Mouse (Mus musculus) mouse embryonic stem cell (cell line): ENCODE data around the gene Tmc8.

Source experiments
- in situ Hi-C, 2 experiments: fragments of 300-500 bp; cut with MboI; formaldehyde crosslinking; loops; 1 replicate in 1 of 2; 3 replicates in 1 of 2; pipeline ENCODE4 v1.14.3; 2019 to 2020; ENCODE audit warnings: low sequenced_read_pairs in 2 of 2, low pct_unique_long_range_greater_than_20kb in 1 of 2, mixed read lengths in 1 of 2; ENCODE audit not compliant: unreplicated experiment in 1 of 2

Gene Tmc8

DNA sequence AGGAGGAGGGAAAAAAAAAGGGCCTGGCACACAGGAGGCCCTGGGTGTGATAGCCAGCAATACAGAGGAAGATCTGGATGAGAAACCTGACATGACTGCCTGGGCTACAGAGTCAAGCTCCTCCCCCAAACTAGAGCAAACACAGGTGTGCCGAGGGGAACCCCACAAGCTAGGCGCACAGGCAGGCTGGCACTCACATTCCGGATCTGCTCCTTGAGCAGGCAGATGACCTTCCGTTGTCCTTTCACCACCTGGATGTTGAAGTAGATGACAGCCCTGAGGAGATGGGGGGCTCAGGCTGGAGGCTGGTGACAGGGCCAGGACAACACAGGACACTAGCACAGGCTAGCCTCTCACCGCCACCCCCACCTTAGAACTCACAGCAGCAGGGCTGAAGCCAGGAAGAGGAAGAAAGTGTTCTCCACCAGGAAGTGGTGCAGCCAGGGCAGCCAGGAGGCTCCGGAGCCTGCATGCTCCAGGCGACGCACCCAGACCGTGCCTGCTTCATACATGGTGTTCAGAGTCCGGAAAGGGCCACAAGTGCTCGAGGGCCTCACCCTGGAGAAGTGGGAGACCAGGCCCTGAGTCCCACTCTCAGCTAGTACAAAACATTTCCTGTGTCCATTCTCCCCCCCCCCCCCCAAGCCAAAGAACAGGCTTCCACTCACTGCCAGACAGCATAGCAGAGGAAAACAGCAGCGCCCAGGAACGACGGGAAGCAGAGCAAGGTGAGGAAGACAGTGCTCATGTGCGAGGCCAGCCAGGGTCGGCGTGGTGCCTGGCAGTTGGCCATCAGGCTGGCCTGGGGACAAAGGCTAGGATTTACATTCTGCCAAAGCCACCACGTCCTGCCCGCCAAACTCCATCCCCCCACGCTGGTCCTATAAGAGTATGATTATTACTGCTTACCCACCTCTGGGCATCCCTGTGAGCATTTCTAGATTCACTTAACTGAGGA lies 12.9 kb upstream of the Tmc8 start:
- in situ Hi-C loops: no loop called here

DNA sequence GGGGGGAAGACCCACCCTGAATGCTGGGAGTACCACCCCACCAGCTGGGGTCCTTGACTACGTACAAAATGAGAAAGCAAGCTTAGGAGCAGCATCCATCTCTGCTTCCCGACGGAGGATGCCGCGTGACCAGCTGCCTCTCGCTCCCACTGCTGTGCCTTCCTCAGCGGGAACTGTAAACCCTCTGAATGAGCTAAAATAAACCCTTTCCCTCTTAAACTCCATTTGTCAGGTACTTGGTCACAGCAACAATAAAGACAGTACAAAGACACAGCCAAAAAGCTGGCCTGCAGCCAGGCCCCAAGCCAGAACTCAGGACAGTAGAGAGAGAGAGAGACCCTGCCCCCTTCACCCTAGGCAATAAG lies 12.2 kb upstream of the Tmc8 start:
- in situ Hi-C loops: no loop called here

DNA sequence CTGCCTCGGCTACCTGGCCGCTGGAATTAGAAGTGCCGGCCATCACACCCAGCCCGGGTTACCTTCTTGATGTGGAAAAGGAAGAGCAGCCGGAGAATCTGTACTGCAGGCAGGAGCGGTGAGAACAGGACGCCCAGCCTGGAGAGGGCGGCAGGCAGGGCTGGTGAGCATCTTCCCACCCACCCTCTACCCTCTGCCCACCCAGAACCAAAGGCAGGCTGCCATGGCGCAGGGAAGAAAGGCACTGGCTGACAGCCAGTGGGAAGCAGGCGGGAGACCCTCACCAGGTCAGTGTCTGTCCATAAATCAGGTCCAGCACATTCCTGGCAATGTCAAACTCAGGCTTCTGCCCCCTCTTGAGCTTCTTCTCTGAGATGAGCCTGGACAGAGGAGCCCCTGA lies 11.5 kb upstream of the Tmc8 start:
- in situ Hi-C loops: no loop called here

DNA sequence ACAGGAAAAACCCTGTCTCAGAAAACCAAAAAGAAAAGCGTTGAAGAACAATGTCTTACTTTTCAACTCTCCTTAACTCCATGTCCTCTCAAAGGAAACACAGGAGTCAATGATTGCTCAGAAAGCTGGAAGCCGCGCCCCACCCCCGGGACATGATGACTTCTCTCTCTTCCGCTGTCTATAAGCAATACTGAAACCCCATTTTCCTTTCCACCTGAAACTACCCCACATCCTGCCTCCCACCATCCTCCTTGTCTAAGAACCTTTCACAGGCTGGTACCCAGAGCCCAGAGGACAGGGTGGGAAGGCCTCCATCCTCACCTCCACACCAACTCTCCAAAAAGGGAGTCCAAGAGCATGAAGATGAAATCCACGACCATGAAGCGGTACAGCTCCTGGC lies 9.5 kb upstream of the Tmc8 start:
- in situ Hi-C loops: no loop called here

DNA sequence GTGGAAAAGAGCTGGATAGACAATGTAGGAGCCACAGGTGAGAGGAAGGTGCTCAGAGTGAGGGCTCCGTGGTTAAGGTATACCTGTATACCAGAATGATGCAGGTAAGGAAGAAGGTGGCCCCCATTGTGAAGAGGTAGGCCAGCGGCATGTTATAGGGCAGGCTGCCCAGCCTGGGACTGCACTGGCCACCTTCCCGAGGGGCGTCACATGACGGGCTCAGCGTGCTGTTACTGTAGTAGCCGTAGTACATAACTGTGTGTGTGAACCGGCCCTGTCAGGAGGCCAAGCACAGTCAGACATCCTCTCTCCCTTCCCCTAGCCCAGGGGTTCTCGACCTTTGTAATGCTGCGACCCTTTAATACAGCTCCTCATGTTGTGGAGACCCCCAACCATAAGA lies 7.0 kb upstream of the Tmc8 start:
- in situ Hi-C loops: loop anchor here in 1 of 2 experiments (25.0 kb wide), 1 partner anchor 388 kb away; no protein-coding TSS in a partner anchor

DNA sequence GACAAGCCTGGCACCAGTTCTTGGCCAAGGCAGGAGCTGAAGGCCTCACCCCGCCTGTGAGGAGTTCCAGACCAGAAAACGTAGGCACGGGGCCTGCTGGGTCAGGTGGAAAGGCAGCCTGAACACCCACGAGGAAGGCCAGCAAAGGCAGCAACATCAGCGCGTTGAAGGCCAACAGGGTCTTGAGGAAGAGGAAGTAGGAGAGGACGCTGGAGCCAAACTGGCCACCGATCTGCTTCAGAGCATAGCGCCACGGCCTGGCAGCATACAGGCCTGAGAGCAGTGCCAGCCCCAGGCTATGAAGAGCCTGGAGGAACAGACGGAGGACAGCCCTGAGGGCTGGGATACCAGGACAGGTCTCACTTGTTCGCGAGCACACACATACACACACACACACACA lies 6.3 kb upstream of the Tmc8 start:
- in situ Hi-C loops: loop anchor here in 1 of 2 experiments (25.0 kb wide), 1 partner anchor 388 kb away; no protein-coding TSS in a partner anchor

DNA sequence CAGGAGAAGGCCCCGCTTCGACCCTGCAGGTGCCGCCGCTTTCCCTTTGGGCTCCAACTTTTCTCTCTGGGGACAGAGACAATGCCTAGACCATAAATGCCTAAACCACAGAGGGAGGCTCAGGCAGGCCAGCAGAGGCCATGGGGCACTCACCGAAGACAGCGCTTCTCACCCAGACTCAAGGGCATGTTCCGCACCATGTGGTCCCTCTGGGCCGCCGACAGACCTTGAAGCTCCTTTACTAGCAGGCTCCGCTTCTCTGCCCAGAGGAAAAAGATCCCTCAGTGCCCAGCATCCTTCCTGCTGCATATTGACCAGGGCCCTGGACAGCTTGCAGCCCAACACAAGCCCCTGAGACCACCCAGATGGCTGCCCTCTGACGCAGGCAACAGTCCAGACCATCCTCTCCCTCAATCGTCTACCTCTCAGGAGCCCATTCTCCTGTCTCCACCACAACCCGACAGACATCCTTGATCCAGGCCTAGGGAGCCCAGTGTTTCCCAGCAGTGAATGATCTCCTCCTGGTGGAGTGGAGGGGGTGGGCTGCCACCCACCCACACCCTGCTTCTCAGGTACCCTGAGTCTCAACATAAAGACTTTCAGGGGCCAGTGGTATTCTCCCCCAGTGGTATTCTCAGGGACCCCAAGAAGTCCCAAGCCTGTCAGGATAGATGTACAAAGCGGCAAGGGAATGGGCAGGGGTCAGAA lies 5.6 kb upstream of the Tmc8 start:
- in situ Hi-C loops: loop anchor here in 1 of 2 experiments (25.0 kb wide), 1 partner anchor 389 kb away; no protein-coding TSS in a partner anchor

DNA sequence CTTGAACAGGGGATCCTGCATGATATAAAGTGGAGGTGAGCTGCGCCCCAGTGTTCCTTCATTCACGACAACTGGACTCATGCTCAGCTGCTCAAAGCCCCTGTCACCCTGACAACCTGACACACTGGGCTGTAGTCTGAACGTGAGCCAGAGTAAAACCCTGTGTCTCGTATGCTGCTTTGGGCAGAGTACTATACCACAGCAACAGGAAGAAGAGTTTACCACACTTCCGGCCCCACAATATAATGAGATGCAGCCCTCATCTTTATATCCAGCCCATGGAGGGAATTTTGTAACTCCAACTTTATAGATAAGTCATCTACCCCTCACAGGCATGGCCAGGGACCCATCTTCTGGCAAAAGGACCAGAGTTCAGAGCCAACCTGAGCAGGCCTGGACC lies 4.8 kb upstream of the Tmc8 start:
- in situ Hi-C loops: loop anchor here in 1 of 2 experiments (25.0 kb wide), 1 partner anchor 390 kb away; no protein-coding TSS in a partner anchor

DNA sequence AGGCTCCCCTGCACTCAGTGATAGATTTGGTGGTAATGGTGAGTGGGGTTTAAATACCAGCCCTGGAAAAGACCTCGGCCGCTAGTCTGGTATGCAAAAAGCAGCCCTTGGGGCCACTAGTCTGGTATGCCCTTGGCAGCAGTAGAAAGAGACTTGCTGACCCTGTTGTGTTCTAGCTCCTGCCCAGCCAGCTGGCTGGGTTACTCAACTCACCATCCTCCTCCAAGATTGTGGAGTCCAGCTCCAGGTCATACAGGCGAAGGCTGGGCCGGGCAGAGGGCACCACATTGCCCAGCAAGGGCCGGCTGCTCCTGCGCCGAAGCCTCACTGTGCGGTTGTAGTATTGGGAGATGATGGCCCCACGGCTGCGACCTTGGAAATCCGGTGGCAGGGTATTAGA lies 3.8 kb upstream of the Tmc8 start:
- in situ Hi-C loops: loop anchor here in 1 of 2 experiments (25.0 kb wide), 1 partner anchor 391 kb away; no protein-coding TSS in a partner anchor

DNA sequence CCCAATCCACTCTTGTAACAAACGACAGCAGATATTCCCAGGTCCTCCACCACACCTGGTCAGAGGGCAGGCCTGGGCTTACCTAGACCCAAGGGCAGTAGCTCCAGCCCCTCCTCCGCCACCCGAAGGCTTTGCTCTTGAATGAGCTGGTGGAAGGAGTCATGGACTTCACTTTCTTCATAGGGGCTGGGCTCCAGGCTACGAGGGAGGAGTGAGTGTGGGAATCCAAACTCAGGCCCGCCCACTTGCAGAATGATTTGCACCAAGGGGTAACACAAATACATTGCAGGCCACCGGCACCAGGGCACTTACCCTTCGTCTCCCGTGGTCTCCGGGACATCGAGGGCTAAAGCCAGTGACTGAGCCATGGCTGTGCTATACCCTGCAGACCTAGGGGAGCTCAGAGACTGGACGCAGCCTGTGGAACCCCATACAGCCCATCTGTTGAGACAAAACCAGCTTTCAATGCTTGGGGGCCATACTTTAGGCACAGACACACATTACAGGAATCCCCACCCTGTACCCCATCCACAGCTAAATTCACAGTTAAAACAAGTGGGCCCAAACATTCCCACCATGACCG lies 2.9 kb upstream of the Tmc8 start:
- in situ Hi-C loops: loop anchor here in 1 of 2 experiments (25.0 kb wide), 1 partner anchor 392 kb away; no protein-coding TSS in a partner anchor

DNA sequence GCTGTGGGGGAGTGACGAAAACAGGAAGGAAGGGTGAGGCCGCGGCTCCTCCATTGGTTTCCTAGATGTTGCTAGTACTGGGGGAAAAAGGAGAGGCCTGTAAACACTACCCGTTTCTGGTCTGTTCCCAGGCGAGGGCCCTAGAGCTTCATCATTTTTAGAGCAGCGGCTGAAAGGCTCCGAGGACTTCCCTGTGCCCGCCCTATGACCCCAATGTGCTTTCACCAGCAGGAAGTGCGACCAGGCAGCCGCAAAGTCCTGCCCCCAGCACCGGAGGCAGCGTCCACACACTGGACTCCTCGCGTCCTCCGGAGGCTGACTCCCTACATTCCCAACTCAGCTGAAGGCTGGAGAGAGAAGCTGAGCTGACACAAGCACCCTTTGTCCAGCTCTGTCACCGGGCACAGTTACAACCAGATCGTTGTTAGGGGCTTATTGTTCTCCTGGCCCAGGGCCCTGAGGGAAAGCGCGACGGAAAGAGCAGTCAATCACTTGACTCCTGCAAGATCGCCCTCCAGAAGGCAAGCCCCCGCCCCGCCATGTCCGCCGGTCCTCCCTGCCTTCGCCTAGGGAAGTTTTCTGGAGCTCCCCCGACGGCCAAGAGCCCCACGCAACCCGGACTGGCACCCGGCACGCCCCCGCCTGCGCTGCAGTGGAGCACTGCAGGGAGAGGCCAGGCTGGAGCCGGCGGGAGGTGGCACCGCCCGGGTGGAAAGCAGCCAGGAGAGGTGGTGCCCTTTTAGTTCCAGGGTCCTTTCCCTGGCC lies 2.3 kb upstream of the Tmc8 start:
- in situ Hi-C loops: loop anchor here in 1 of 2 experiments (25.0 kb wide), 1 partner anchor 392 kb away; no protein-coding TSS in a partner anchor

DNA sequence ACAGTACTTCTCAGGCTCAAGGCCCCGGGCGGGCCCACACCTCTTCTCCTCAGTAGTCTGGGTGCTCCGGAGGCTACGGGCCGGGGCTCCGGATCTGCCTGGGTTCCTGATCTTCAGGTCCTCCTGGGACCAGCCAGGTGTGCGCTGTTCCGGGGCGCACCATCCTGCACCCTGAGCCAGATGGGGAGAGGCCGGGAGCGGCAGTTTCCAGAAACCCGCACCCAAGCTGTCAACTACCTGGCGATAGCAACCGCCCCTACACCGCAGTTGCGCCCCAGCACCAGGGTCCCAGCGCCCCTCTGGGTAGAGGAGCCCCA lies 1.7 kb upstream of the Tmc8 start:
- in situ Hi-C loops: loop anchor here in 1 of 2 experiments (25.0 kb wide), 1 partner anchor 393 kb away; no protein-coding TSS in a partner anchor

DNA sequence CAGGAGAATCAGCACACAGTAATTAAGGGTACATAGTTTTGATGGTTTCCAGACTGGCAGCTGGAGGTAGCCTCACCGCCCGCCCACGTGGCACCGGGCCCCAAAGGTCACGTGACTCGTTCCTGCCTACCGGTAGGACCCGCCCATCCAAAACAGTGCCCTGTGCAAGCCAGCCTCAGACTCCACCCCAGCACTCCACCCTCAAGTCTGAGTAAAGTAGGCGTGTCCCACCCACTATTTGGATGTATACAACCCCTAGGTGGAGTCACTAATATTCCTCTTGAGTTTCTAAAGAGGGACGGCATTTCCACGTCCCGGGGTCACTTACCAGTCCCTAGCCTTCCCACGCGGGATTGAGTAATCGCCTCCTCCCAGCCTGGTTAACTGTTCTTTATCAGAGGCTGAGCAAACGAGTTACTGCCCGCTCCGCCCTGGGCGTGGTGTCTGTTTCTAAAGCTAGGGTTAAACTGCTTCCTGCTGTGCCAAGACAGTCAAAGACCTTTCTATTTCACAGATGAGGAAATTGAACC lies 1.2 kb upstream of the Tmc8 start:
- in situ Hi-C loops: loop anchor here in 1 of 2 experiments (25.0 kb wide), 1 partner anchor 393 kb away; no protein-coding TSS in a partner anchor

DNA sequence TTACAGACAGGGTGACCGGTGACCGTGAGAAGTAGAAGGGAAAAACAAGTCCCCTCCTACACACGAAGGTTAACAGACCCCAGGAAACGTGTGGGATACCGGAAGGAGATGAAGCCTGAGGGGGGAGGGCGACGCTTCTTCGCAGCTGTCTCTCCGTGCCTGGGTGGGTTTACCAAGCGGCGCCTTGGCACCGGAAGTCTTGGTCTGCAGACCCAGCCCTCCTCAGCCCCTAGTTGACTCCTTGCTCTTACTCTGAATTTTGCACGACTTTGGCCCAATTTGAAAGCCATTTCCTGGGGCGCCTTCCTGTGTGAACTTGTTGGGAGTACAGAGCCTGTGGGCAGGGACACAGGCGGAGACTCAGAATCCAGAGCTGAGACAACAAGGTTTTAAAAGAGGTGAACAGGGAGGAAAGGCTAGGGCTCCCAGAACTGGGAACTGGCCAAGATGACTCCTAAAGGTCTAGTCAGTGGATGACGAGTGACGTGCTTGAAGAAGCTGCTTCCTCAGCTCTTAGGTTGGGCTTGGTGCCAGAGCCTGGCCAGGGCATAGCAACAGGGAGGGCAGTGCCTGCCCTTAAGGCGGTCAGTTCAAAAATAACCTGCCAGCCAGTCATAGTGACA lies 566 bp upstream of the Tmc8 start:
- in situ Hi-C loops: loop anchor here in 1 of 2 experiments (25.0 kb wide), 1 partner anchor 394 kb away; no protein-coding TSS in a partner anchor

DNA sequence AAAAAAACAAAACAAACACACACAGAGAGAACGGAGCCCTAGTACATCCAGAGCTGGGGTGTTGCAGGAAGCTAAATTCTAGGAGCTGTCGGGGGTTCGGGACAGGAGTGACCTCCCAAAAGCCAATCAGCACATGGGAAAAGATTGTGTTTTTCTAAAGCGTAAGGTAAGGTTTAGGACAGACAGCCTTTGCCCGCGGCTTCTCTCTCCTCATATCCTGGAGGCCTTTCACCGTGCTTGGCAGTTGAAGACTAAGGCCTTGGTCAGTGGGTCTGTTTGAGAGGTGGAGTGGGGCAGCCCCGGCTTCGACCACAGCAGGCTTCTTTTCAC lies 794 bp downstream of the Tmc8 start:
- in situ Hi-C loops: loop anchor here in 1 of 2 experiments (25.0 kb wide), 1 partner anchor 395 kb away; no protein-coding TSS in a partner anchor

DNA sequence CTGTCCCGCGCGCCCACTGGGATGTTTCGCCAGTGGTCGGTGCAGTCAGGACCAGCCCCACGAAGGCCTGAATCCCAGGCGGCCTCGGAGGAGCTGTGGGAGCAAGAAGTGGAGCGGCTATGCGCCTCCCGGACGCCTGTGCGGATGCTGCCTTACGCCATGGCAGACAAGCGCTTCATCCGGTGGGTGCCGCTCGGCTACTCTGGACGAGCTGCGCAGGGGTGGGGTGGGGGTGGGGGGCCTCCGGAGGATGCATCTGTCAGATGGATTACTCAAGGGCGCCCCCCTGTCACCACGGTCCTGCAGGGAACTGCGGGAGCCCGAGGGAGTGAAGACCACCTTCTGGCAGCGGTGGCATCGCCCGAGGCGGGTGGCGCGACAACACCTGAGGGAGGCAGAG lies 1.2 kb downstream of the Tmc8 start:
- in situ Hi-C loops: loop anchor here in 1 of 2 experiments (25.0 kb wide), 1 partner anchor 396 kb away; no protein-coding TSS in a partner anchor

DNA sequence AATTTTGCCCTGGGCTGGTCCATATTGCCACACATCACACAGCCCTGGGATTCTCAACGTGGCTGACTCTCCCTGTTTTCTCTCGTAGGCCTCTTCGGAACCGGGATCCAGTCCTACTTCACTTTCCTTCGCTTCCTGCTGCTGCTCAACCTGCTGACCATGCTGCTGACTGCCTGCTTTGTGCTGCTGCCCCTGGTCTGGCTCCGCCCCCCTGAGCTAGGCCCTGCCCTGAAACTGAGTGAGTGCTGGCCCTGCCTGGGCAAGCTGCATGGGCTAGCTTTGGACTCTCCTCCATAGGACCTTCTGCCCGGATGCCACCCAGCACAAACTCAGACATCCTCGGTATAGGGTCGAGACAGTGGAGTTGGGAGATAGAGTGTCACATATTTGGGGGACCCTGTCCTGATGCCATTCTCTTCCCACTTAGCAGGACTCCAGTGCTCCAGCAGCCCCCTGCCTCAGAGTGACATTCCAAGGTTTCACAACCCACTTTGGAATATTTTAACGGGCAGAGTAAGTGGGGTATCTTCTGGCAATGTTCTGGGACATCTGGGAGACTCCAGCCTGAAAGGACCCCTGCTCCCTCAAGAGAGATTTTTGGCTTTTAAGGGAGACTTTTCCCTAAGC lies 1.9 kb downstream of the Tmc8 start:
- in situ Hi-C loops: loop anchor here in 1 of 2 experiments (25.0 kb wide), 1 partner anchor 396 kb away; no protein-coding TSS in a partner anchor
